Mouse (Mus musculus) C2C12 (cell line): ENCODE data around the gene Rufy1.

ENCODE experiments used
- CEBPB ChIP-seq: IDR thresholded peaks from one replicate; pipeline ENCODE4 v1.6.1; 2011; ENCODE audit warnings: low read depth, mild to moderate bottlenecking, control low read depth, moderate library complexity
- CTCF ChIP-seq: IDR thresholded peaks from one replicate; pipeline ENCODE4 v1.5.1; 2011; ENCODE audit not compliant: control insufficient read depth, insufficient read depth, insufficient read length
- FOSL1 ChIP-seq: IDR thresholded peaks from one replicate; pipeline ENCODE4 v1.8.0; 2011; ENCODE audit warnings: mild to moderate bottlenecking, low read length; ENCODE audit not compliant: poor library complexity, insufficient read depth, severe bottlenecking
- MAX ChIP-seq: IDR thresholded peaks from one replicate; pipeline ENCODE4 v1.6.1; 2011; ENCODE audit warnings: mild to moderate bottlenecking, control low read depth
- MYOD1 ChIP-seq: IDR thresholded peaks from one replicate; pipeline ENCODE4 v1.6.1; 2011; ENCODE audit warnings: low read depth; ENCODE audit not compliant: control insufficient read depth, insufficient read length
- USF1 ChIP-seq: IDR thresholded peaks from one replicate; pipeline ENCODE4 v1.6.1; 2011; ENCODE audit warnings: low read depth, mild to moderate bottlenecking, control low read depth, moderate library complexity

DNA sequence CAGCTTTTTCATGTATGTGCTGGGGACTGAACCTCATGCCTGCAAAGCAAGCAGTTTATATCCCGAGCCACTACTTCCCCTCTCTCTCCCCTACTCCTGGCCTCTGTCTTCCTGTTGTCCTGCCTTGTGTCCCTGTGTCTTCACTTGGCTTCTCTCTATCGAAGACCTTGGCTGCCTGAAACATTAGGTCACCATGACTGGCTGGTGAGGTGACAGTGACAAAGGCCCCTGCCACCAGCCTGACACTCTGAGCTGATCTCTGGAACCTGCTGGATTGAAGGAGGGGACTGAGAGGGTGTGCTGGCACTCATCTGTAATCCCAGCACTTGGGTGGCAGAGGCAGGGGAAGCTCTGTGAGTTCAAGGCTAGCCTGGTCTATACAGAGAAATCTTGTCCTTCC lies 13.1 kb downstream of the Rufy1 start:
- no peak for TF ChIP-seq CTCF
- TF ChIP-seq MAX: no peak
- no peak for TF ChIP-seq MYOD1
- no peak for TF ChIP-seq USF1
- TF ChIP-seq CEBPB: no peak
- no peak for TF ChIP-seq FOSL1
